Mouse (Mus musculus): ENCODE measurements at regions not wholly inside any gene's neighbourhood (a gene's known extent, or its start where the extent isn't known, plus 50 kb on each side); places are given as distances from the start of the nearest gene placed in this dataset. TPM values are rescaled to one million over a fixed set of nuclear protein-coding genes. Genes with fewer than 3 reads are reported as not detected.
"Not testable (repeated sequence)": the region's sequence is repeated elsewhere in the genome, so short reads cannot be mapped to it uniquely, and the experiment has no call there.

DNA sequence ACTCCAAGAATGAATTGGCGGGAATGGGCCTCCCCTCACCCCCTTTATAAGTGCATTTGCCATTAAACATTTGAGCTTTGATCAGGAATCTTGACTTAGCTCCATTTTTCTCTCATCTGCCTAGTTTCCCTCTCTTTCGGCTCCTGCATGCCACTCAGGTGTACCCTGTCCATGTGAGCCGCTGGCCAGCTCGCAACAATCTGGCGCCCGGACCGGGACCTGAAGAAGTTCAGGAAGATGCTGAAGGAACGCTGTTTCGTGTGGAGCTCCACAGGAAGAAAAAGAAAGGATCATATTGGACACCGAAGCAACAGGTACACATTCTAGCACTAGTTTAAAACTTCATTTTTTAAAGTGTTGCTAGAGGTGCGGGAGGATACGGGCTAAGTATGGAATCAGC lies 73.5 kb upstream of the Lemd2 start:
- WGBS, result 94% methylated on average over 12 of the region's 12 CpGs

DNA sequence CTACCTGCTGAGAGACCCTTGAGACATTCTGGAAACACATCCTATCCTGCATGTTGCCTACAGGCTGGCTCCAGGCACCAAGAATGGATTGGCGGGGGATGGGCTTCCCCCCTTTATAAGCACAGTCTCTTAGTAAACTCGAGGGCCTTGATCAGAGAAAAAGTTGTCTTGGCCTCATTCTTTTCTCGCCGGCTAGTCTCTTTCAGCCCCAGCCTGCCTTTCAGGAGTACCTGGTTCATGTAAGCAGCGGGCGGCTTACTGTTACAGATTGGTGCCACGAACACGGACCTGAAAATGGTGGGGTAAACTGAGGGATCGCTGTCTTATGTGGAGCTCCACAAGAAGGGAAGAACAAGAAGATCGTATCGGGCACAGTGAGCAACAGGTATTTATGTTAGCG lies 67.5 kb upstream of the Lemd2 start:
- not testable (repeated sequence) for H3K36me3 ChIP-seq; ATAC-seq (ENCODE audit: low FRiP score)
- 91% methylated on average over 12 of the region's 12 CpGs for WGBS

More for the DNA sequence above, 73.5 kb upstream of the Lemd2 start:
- not testable (repeated sequence) for H3K9ac ChIP-seq; ATAC-seq (ENCODE audit: low FRiP score); H3K4me1 ChIP-seq; H3K4me2 ChIP-seq (replicated peaks); H3K36me3 ChIP-seq; H3K27me3 ChIP-seq; H3K4me3 ChIP-seq; H3K27ac ChIP-seq
- H3K9me3 ChIP-seq (replicated peaks), result peaks cover 19% of the 10 kb centered on the region

DNA sequence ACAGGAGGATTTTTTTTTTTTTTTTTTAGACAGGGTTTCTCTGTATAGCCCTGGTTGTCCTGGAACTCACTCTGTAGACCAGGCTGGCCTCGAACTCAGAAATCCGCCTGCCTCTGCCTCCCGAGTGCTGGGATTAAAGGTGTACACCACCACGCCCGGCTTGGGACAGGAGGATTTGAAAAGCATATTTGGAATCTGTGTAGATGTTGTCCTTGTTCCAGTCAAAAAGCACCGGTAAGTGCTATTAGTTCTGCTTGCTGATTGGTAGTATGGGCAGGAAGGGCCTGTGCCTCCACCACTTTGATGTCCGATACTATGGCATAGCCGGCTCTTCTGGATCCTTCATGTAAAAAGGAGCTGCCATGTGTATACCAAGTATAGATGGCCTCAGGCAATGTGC lies 66.5 kb upstream of the Lemd2 start:
- H3K9me3 ChIP-seq (replicated peaks); H3K27ac ChIP-seq; H3K27me3 ChIP-seq; H3K9ac ChIP-seq; H3K4me2 ChIP-seq (replicated peaks); H3K4me1 ChIP-seq; H3K4me3 ChIP-seq; H3K36me3 ChIP-seq; ATAC-seq (ENCODE audit: low FRiP score): not testable (repeated sequence)
- 97% methylated on average over 8 of the region's 8 CpGs for WGBS

More for the DNA sequence above, 67.5 kb upstream of the Lemd2 start:
- H3K4me3 ChIP-seq; H3K27ac ChIP-seq; H3K9me3 ChIP-seq (replicated peaks); H3K4me1 ChIP-seq; H3K9ac ChIP-seq; H3K4me2 ChIP-seq (replicated peaks); H3K27me3 ChIP-seq: not testable (repeated sequence)

DNA sequence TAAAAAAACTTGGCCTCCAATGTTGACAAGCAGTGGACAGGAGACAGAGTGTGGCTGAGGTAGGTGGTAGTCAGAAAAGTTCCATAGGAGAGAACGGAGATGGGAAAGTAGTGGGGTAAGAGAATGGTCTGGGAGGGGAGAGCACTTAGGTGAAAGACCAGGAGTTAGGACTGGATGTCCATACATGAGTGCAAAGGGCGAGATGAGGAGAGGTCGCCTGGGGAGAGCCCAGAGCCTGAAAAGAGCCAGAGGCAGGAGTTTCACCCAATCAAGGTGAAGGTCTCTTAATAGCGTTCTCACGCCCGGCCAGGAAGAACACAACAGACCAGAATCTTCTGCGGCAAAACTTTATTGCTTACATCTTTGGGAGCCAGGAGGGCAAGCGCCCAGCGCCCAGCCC lies 60.3 kb upstream of the Lemd2 start:
- H3K36me3 ChIP-seq; H3K27me3 ChIP-seq; H3K4me1 ChIP-seq; H3K9me3 ChIP-seq (replicated peaks); H3K4me3 ChIP-seq; H3K27ac ChIP-seq; H3K4me2 ChIP-seq (replicated peaks); H3K9ac ChIP-seq; ATAC-seq (ENCODE audit: low FRiP score): not testable (repeated sequence)
- 91% methylated on average over 7 of the region's 9 CpGs for WGBS

DNA sequence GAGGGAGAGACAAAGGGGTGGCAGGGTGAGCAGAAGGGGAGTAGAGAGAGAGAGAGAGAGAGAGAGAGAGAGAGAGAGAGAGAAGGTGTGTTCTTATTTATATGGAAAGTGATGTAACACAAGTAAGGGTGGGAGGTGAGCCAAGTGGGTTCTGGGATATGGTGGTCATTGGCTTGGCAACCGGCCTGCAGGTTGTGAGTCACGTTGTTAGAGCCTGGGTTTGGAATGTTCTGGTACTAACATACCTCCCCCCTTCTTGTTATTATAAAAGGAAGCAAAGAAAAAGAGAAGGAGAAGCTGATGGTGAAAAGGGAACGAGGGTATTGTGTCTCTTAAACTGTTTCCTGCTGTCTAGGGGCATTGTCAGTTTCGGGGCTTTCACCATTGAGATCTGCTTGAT lies 58.3 kb upstream of the Lemd2 start:
- H3K4me1 ChIP-seq, result no peaks in the 10 kb centered on the region
- H3K9ac ChIP-seq, result no peak overlapping the region
- no peaks in the 10 kb centered on the region for H3K36me3 ChIP-seq
- no peak overlapping the region for H3K4me2 ChIP-seq (replicated peaks)
- no peak overlapping the region for H3K4me3 ChIP-seq
- WGBS, result 75% methylated on average over 4 of the region's 4 CpGs
- no peaks in the 10 kb centered on the region for H3K27me3 ChIP-seq
- ATAC-seq (ENCODE audit: low FRiP score), result no peak
- no peaks in the 10 kb centered on the region for H3K9me3 ChIP-seq (replicated peaks)
- H3K27ac ChIP-seq, result no peak overlapping the region

DNA sequence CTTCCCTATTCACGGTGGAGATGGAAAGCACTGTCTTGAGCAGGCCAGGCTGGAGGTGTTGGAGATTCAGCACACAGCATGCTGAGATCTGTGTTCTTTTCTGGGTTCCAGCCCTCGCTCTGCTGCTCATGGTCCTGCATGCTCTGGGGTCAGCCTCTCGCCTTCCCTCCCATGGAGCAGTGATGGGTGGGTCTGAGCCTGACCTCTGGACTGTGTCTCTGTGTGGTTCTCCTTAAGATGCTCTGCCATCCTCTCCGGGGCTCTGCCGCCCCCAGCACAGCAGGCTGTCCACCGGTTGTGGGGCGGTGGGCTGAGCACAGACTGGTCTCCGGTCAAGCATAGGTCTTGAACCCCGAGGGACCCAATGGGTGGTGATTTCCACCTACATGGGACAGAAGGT lies 57.7 kb upstream of the Lemd2 start:
- WGBS, result 88% methylated on average over 9 of the region's 9 CpGs
- no peak overlapping the region for H3K9ac ChIP-seq
- no peak overlapping the region for H3K4me2 ChIP-seq (replicated peaks)
- H3K27me3 ChIP-seq, result no peaks in the 10 kb centered on the region
- no peak overlapping the region for H3K27ac ChIP-seq
- H3K4me1 ChIP-seq, result no peaks in the 10 kb centered on the region
- H3K9me3 ChIP-seq (replicated peaks), result no peaks in the 10 kb centered on the region
- H3K4me3 ChIP-seq, result no peak overlapping the region
- no peak for ATAC-seq (ENCODE audit: low FRiP score)
- no peaks in the 10 kb centered on the region for H3K36me3 ChIP-seq

DNA sequence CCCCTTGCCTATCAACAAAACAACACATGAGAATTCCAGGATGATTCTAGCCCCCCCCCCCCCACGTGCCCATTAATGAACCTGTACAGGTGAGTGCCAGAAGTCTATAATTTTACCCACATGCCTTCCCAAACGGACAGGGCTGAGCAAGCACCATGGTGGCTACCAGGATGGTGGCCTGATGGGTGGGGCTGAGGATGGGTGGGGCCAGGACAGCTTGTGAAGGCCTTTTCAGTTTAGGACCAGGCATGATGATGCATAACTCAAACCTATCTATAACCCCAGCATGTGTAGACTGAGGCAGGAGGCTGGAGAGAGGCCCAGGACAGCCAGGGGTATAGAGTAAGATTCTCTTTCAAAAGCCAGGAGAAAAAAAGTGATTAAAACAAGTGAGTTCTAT lies 57.0 kb upstream of the Lemd2 start:
- H3K9ac ChIP-seq, result no peak overlapping the region
- WGBS, result 63% methylated on average over 2 of the region's 2 CpGs
- H3K27ac ChIP-seq, result no peak overlapping the region
- no peak overlapping the region for H3K4me2 ChIP-seq (replicated peaks)
- no peaks in the 10 kb centered on the region for H3K9me3 ChIP-seq (replicated peaks)
- no peaks in the 10 kb centered on the region for H3K36me3 ChIP-seq
- no peak overlapping the region for H3K4me3 ChIP-seq
- no peaks in the 10 kb centered on the region; the same call in 1 of the 2 replicates for H3K4me1 ChIP-seq
- no peaks in the 10 kb centered on the region for H3K27me3 ChIP-seq
- ATAC-seq (ENCODE audit: low FRiP score), result no peak

DNA sequence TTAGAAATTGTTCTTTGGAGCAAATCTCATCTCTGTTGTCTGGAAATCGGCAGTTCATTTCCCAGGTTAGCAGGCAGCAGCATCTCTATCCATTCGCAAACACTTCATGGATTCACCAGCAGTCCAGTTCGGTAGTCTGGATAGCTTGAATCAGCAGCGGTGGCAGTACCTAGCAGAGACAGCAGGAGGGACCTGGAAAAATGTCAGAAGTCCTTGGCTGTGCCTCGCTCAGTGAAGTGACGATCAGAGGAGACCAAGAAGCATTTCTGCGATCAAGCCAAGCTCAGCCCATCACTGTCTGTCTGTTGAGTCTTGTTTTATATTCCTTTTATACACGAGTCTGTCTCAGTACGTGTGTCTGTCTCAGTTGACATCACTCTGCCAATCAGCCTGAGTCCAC lies 55.8 kb upstream of the Lemd2 start:
- no peaks in the 10 kb centered on the region for H3K27me3 ChIP-seq
- no peak overlapping the region for H3K9ac ChIP-seq
- H3K4me2 ChIP-seq (replicated peaks), result no peak overlapping the region
- ATAC-seq (ENCODE audit: low FRiP score), result no peak
- H3K36me3 ChIP-seq, result no peaks in the 10 kb centered on the region
- no peaks in the 10 kb centered on the region; the same call in 1 of the 2 replicates for H3K4me1 ChIP-seq
- H3K9me3 ChIP-seq (replicated peaks), result no peaks in the 10 kb centered on the region
- WGBS, result 90% methylated on average over 9 of the region's 9 CpGs
- H3K4me3 ChIP-seq, result no peak overlapping the region
- H3K27ac ChIP-seq, result no peak overlapping the region

DNA sequence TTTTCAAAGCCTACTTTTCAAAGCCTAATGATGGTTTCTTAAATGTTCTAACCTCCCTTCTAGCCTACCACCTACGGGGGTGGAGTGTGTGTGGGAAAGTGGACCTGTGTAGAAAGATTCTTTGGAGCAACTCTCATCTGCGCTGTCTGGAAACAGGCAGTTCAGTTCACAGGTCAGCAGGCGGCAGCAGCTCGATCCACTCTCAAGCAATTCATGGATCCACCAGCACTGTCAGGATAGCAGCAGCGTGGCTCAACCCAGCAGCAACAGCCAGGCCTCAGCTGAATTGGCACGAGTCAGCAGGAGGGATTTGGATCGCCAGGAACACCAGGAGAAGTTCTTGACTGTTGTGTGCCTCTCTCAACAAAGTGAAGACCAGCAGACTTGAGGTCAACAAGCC lies 53.1 kb upstream of the Lemd2 start:
- Histone ChIP-seq H3K4me2 (replicated peaks) (no peak overlapping the region), H3K9me3 (replicated peaks) (no peaks in the 10 kb centered on the region), H3K4me3 (no peak overlapping the region), H3K27me3 (no peaks in the 10 kb centered on the region), H3K9ac (no peak overlapping the region), H3K4me1 (peaks cover 2% of the 10 kb centered on the region; the same call in 1 of the 2 replicates), H3K27ac (no peak overlapping the region), H3K36me3 (no peaks in the 10 kb centered on the region)
- WGBS, result 44% methylated on average over 7 of the region's 7 CpGs
- ATAC-seq (ENCODE audit: low FRiP score), result no peak

DNA sequence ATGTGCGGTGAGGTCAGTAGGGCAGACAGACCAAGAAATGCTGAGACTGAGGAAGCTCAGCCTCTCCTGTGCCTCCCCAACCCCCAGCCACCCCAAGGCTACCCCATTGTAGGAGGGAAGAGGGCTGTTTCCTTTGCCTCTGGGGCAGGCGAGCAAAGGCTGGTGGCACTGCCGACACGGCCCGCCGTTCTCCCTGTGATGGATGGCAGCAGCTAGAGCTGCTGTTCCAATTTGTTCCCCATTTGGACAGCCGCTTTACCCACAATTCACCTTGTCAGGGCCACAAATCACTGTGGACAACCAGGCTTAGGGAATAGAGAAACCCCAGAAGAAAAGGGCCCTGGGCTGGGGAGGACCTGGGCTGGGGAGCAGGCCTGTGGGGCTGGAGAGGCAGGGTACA lies 51.5 kb upstream of the Lemd2 start:
- Histone ChIP-seq H3K27me3 (no peaks in the 10 kb centered on the region), H3K36me3 (no peaks in the 10 kb centered on the region), H3K27ac (no peak overlapping the region), H3K9me3 (replicated peaks) (no peaks in the 10 kb centered on the region), H3K4me1 (peaks cover 7% of the 10 kb centered on the region), H3K9ac (no peak overlapping the region), H3K4me2 (replicated peaks) (no peak overlapping the region), H3K4me3 (no peak overlapping the region)
- ATAC-seq (ENCODE audit: low FRiP score), result no peak
- 46% methylated on average over 7 of the region's 7 CpGs for WGBS

Small RNA genes in the stretch of these regions (microRNA-seq; reads per million reads assigned to microRNA genes)
- not detected for gene Mir7214
- gene Mir7216, result not detected
- gene Mir7217, result not detected
- gene Mir7218, result not detected
